Comparison of ENCODE assay signal across 19 mouse cellular contexts in genomic region chr7:104401140-104401539, GRCm38 (mm10). TPM values are rescaled to one million over a fixed set of nuclear protein-coding genes. Genes with fewer than 3 reads are reported as not detected.
DNase-seq lines count a peak whose midpoint lies in the region; ATAC-seq lines count a peak whose summit lies in the region.
"Had no signal": no experiment of that assay in that cellular context is flagged by ENCODE, and none has a peak within 500 bp of the region (broad histone marks: within the 10 kb centered on the region; RNA-seq: fewer than 3 reads in every experiment).

No protein-coding gene starts in this region.

- H3K36me3 ChIP-seq in kidney, embryonic 16.5 days (ENCODE audit: insufficient read depth, low read length) = no peaks in the 10 kb centered on the region
- H3K36me3 ChIP-seq: embryonic facial prominence, embryonic 12.5 days; hindbrain, embryonic 15.5 days; liver, embryonic 13.5 days; stomach, embryonic 15.5 days had no signal

- no peak overlapping the region for H3K27ac ChIP-seq in kidney, embryonic 16.5 days (ENCODE audit: low read length)
- H3K27ac ChIP-seq: embryonic facial prominence, embryonic 12.5 days; hindbrain, embryonic 15.5 days; liver, embryonic 13.5 days; stomach, embryonic 15.5 days had no signal

- H3K4me1 ChIP-seq in kidney, embryonic 16.5 days (ENCODE audit: insufficient read depth, low read length) = no peaks in the 10 kb centered on the region
- H3K4me1 ChIP-seq: embryonic facial prominence, embryonic 12.5 days; hindbrain, embryonic 15.5 days; liver, embryonic 13.5 days; stomach, embryonic 15.5 days had no signal

- H3K9ac ChIP-seq in kidney, embryonic 16.5 days (replicated peaks; ENCODE audit: low read length) = no peak overlapping the region
- H3K9ac ChIP-seq: embryonic facial prominence, embryonic 12.5 days; hindbrain, embryonic 15.5 days; liver, embryonic 13.5 days; stomach, embryonic 15.5 days had no signal

- no peak for DNase-seq in kidney, adult 18-20 months
- peak; percentile 61 for DNase-seq in 3T3-L1 (ENCODE audit: low read depth, low spot score)
- peak; percentile 3 for DNase-seq in kidney, postnatal 14 days
- DNase-seq in gastrocnemius, adult 18-20 months (ENCODE audit: low spot score) = no peak
- DNase-seq: cerebellum, adult 11-12 months; gastrocnemius, postnatal 25 days; liver, embryonic 13.5 days; right cerebral cortex, postnatal 4 days; thymus, postnatal 14 days had no signal

- H3K9me3 ChIP-seq in kidney, embryonic 16.5 days (ENCODE audit: low read length) = no peaks in the 10 kb centered on the region
- H3K9me3 ChIP-seq: embryonic facial prominence, embryonic 12.5 days; hindbrain, embryonic 15.5 days; liver, embryonic 13.5 days; stomach, embryonic 15.5 days had no signal

- peak; percentile 46; the same call in 1 of the 2 replicates for ATAC-seq in kidney, embryonic 16.5 days (ENCODE audit: low FRiP score, low TSS enrichment)
- peak; percentile 42 for ATAC-seq in CD4-positive, CD25-positive, alpha-beta regulatory T cell, adult 4 months
- ATAC-seq in erythroblast, adult 5-6 weeks (replicated peaks; ENCODE audit: low FRiP score, poor library complexity, severe bottlenecking) = no peak

- H3K27me3 ChIP-seq in kidney, embryonic 16.5 days (ENCODE audit: insufficient read depth, low read length) = no peaks in the 10 kb centered on the region
- H3K27me3 ChIP-seq: embryonic facial prominence, embryonic 12.5 days; hindbrain, embryonic 15.5 days; liver, embryonic 13.5 days; stomach, embryonic 15.5 days had no signal

- no peak overlapping the region for H3K4me3 ChIP-seq in kidney, embryonic 16.5 days (ENCODE audit: low read length)
- H3K4me3 ChIP-seq: embryonic facial prominence, embryonic 12.5 days; hindbrain, embryonic 15.5 days; liver, embryonic 13.5 days; stomach, embryonic 15.5 days had no signal

- no peak overlapping the region for H3K4me2 ChIP-seq in kidney, embryonic 16.5 days (replicated peaks; ENCODE audit: low read depth, low read length)
- H3K4me2 ChIP-seq: embryonic facial prominence, embryonic 12.5 days; hindbrain, embryonic 15.5 days; liver, embryonic 13.5 days; stomach, embryonic 15.5 days had no signal

RNA-seq across cellular contexts. Expression of gene Trim30c, which starts 0.5 kb away (rescaled TPM):
- 0.13 and 0.21 TPM in 2 replicates for polyA plus RNA-seq in kidney, embryonic 16.5 days (2015; fragmentation: Nextera tagmentation; extraction: Ambion mirVana)
- polyA plus RNA-seq in CD4-positive, CD25-positive, alpha-beta regulatory T cell, adult 4 months (2017; shearing (Covaris generic)) = 1 to 10 TPM in 1 of 2 experiments, under 1 TPM in 1; 0.75 to 1.2 TPM
- total RNA-seq in gastrocnemius, adult 18-20 months (2021) = not detected
- not detected in 2 replicates for total RNA-seq in erythroblast, adult 5-6 weeks (2015; ENCODE audit: low replicate concordance)
- total RNA-seq in erythroblast, adult 5-6 weeks (2017; ENCODE audit: low replicate concordance) = 0.68 and 1.1 TPM in 2 replicates
- total RNA-seq: gastrocnemius, postnatal 25 days; left cerebral cortex, postnatal 14 days had no signal
- polyA plus RNA-seq: brain, embryonic 14.5 days; neural tube, embryonic 14.5 days had no signal

RNA-seq across cellular contexts. Expression of gene Trim30b, which starts 31.5 kb away (rescaled TPM):
- 0.09 and 0.12 TPM in 2 replicates for polyA plus RNA-seq in kidney, embryonic 16.5 days (2015; fragmentation: Nextera tagmentation; extraction: Ambion mirVana)
- 1 to 10 TPM; 1.1 to 1.5 TPM for polyA plus RNA-seq in CD4-positive, CD25-positive, alpha-beta regulatory T cell, adult 4 months (2017; shearing (Covaris generic))
- total RNA-seq in gastrocnemius, adult 18-20 months (2021) = not detected
- total RNA-seq in erythroblast, adult 5-6 weeks (2015; ENCODE audit: low replicate concordance) = 0.19 and 7.5 TPM in 2 replicates
- total RNA-seq in erythroblast, adult 5-6 weeks (2017; ENCODE audit: low replicate concordance) = 4.9 and 5.0 TPM in 2 replicates
- total RNA-seq: gastrocnemius, postnatal 25 days; layer of hippocampus, postnatal 10 days; left cerebral cortex, postnatal 14 days had no signal
- polyA plus RNA-seq: embryonic facial prominence, embryonic 12.5 days; hindbrain, embryonic 15.5 days; neural tube, embryonic 14.5 days had no signal

RNA-seq across cellular contexts. Expression of gene Trim12c, which starts 48.0 kb away (rescaled TPM):
- 2.8 and 3.0 TPM in 2 replicates for polyA plus RNA-seq in kidney, embryonic 16.5 days (2015; fragmentation: Nextera tagmentation; extraction: Ambion mirVana)
- 10 to 100 TPM; 20.6 to 26.7 TPM for polyA plus RNA-seq in CD4-positive, CD25-positive, alpha-beta regulatory T cell, adult 4 months (2017; shearing (Covaris generic))
- 1 to 10 TPM; 2.4 to 2.8 TPM for total RNA-seq in gastrocnemius, adult 18-20 months (2021)
- total RNA-seq in erythroblast, adult 5-6 weeks (2015; ENCODE audit: low replicate concordance) = 29.7 and 32.9 TPM in 2 replicates
- total RNA-seq in erythroblast, adult 5-6 weeks (2017; ENCODE audit: low replicate concordance) = 58.3 and 59.0 TPM in 2 replicates

Comparison
In these comparisons a context has a peak if more than half of its experiments do, and no peak if none do; other contexts are left out.
1. DNase-seq: peak in 3T3-L1 (single experiment) and kidney, postnatal 14 days (single experiment); none in kidney, adult 18-20 months (single experiment) and gastrocnemius, adult 18-20 months (single experiment).
2. RNA of gene Trim12c, which starts 48.0 kb away (total RNA-seq): 29.7 to 59.0 TPM in erythroblast, adult 5-6 weeks; 2.4 to 2.8 TPM in gastrocnemius, adult 18-20 months; every median in the first group is over 4 times any median in the second.